Mouse (Mus musculus) embryonic stem cell, embryonic (primary cell): ENCODE measurements around the gene Thap2.

ENCODE experiments used
- CTCF ChIA-PET, 4 experiments: fragments of 300-600 bp in 2 of 4; fragments of 350-600 bp in 2 of 4; sonication (Branson Sonifier 250); formaldehyde crosslinking; loops; one replicate each; lab custom pipeline; 2022; ENCODE audit warnings: inconsistent platforms in 2 of 4; lab: Charles Lee
- POLR2A ChIA-PET, 4 experiments: fragments of 300-600 bp in 2 of 4; fragments of 350-600 bp in 2 of 4; sonication (Branson Sonifier 250); formaldehyde crosslinking; loops; one replicate each; lab custom pipeline; 2022; ENCODE audit warnings: antibody characterized with exemption in 4 of 4, inconsistent platforms in 1 of 4; lab: Charles Lee

Thap2 gene

DNA sequence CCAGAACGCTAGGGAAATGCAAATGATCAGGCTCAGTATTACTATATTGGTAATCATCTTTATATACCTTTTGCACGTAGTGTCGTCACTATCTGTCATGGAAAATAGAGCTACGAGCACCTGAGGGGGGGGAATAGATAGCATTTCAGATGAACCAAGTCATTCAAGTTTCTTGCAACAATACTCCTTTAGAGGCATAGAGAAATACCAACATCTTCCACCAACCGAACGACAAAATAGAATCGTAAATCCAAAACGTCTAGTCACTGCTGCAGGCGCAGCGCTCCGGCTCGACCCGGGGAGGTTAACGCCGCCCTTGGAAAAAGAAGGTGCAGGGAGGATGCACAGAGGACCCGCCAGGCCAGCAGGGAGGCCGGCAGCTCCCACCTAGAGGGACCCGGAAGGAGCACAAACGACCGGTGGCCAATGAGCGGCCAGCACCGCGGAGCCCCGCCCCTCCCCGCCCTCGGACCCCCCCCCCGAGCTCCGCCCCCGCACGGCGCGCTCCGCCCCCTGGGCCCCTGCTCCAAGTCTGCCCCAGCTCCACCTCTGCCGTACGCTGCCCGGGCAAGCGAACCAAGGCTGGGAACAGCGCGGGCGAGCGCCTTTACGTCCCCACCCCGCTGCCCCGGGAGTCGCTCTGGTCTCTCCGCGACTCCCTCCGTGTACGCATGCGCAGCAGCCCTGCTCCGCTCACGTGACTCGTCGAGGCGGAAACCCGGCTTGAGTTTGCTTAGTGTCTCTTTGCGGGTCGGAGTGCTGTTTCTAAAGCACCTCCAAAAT is 22.2 kb downstream of the Thap2 start, which contains the start of gene Tmem19:
Gene Tmem19, minus strand, starts transcription at position 662 of the 783 bp plus-strand sequence.
- ChIA-PET POLR2A (interaction anchor here in 3 of 4 experiments (0.5 to 3.9 kb wide), 55 partner anchors 8 to 1702 kb away, joined by 3 to 84 read pairs (median 4); partner anchors contain the start of genes Rab21 (in 3 of the 3), Thap2 (in 3 of the 3), Zfc3h1 (in 2 of the 3) and Cct2 (in 1 of the 3)), CTCF (interaction anchor here (0.6 to 1.0 kb wide), 7 partner anchors 9 to 1080 kb away, joined by 3 to 4 read pairs (median 3); no protein-coding TSS in a partner anchor)

DNA sequence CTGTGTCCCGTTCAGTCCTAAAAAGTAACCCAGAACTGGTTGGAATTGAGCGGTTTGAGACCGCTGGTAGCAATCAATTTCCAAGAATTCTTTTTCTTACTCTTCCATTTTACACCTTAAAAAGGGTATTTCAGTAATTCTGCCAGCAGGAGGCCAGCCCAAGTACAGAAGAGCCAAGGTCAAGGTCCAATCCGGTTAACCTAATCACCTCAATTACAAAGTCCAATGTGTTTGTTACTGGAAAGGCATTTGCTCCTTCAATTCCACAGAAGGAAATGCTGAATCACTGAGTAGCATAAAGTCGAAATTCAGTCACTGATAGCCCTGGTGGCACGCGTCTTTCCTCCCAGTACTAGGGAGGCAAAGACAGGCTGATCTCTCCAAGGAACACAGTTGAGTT is 25.2 kb downstream of the Thap2 start:
- CTCF ChIA-PET, result no interaction called here

DNA sequence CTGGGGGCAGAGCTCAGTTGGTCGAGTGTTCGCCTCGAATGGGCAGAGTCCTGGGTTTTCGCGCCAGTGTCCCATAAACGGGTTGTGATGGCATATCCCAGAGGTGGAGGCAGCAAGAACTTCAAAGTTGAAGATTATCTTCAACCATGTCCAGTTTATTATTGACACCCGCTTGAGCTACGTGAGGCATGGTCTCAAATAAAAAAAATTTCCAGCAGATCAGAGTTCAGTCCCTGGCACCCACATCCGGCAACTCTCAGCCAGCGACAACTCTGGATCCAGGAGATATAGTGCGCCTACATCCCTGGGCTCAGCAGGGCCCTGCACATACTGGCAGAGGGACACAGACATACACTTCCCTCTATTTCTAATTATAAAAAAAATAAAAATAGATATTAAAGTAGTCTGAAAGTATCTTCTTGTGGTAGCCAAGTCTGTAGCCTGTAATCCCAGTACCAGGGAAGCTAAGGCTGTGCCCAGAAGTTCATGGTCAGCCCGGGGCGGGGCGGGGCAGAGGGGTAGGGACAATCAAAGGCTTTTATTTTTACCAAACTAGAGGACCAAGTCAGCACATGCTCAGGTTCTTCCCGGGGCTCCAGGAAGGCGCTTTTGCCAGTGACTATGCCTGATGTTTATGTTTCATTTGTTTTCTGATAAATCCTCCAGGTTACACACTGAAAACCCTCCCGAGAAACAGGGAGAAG is 25.9 kb downstream of the Thap2 start:
- ChIA-PET POLR2A (no interaction called here), CTCF (no interaction called here)

More for the DNA sequence above, 25.2 kb downstream of the Thap2 start:
- POLR2A ChIA-PET, result no interaction called here

DNA sequence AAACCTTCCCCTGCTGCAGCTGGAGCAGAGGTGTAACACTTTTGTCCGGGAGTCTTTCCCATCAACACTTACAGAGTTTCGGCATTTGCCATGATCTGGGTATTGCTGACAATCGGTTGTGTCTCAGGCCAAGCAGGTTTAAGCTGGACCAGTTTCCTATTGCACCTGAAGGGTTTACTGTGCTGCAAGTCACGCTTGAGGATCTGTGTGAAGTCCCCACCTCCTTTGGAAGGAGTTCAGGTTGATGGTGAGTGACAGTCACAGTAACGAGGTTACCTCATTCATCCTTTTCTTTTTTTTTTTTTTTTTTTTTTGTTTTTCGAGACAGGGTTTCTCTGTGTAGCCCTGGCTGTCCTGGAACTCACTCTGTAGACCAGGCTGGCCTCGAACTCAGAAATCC is 28.1 kb downstream of the Thap2 start:
- CTCF ChIA-PET, result no interaction called here
- POLR2A ChIA-PET, result interaction anchor here in 3 of 4 experiments (0.6 to 3.8 kb wide), 9 partner anchors 9 to 48 kb away, joined by 3 to 22 read pairs (median 4); partner anchors contain the start of genes Thap2 (in 3 of the 3) and Zfc3h1 (in 2 of the 3)

DNA sequence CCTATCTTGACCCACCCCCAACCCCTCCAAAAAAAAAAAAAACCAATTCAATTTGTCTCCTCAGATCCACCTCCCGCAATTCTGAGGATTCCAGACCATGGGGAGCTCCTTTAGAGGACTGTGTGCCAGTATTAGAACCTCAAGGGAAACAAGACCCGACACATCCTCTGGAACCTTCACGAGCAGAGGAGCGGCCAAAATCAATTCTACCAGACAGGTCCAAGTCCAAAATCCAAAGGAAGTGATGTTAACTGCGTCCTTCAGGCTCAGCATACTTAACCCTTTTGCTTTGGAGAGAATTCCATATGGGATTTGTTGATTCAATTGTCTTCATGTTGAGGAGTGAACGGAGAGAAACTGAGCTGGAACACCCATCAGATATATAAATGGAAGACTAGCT is 29.2 kb downstream of the Thap2 start:
- ChIA-PET CTCF (no interaction called here), POLR2A (interaction anchor here in 3 of 4 experiments (0.6 to 3.8 kb wide), 6 partner anchors 15 to 108 kb away, joined by 3 to 22 read pairs (median 8); partner anchors contain the start of genes Thap2 (in 2 of the 3) and Zfc3h1 (in 2 of the 3))

DNA sequence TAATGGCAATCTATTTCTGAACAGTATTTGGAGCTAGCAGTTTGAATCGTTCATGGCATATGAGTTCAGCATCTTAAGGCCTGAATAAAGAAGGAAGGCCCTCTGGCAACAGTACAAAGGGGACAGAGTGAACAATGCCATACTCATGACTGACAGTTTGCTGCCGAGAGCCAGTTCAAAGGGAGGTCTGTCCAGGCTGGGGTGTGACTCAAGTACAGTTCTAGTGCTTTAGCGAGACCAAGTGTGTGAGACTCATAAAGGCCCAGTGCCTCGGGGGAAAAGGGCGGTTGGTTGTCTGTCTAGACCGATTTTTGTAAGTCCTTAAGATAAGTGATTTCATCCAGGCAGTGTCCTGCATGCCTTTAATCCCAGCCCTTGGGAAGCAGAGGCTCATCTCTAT is 29.7 kb downstream of the Thap2 start:
- CTCF ChIA-PET, result no interaction called here
- POLR2A ChIA-PET, result interaction anchor here in 2 of 4 experiments (1.0 to 3.8 kb wide), 5 partner anchors 11 to 30 kb away, joined by 3 to 22 read pairs (median 8); partner anchors contain the start of genes Thap2 (in 2 of the 2) and Zfc3h1 (in 2 of the 2)

DNA sequence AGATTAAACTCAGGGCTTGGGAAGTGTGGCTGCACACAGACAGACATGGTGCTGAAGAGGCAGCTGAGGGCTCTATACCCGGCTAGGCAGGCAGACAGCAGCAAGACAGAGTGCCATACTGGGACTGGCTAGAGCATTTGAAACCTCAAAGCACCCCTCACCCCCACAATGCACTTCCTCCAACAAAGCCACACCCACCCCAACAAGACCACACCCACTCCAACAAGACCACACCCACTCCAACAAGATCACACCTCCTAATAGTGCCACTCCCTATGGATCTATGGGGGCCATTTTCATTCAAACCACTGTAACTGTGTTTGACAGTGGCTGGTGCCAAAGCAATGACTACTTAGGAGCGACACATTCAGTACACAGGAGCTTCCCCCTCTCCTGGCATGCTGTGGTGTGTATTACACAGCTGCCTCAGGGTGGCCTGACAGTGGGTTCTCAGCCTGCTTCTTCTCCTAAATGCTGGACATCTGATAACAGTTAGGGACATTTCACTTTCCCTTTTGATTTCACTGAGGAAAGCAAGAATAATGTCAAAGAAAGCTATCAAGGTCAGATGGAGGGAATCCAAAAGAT is 33.3 kb downstream of the Thap2 start:
- POLR2A ChIA-PET, result interaction anchor here in 3 of 4 experiments (0.5 to 4.1 kb wide), 17 partner anchors 9 to 757 kb away, joined by 3 to 39 read pairs (median 3); partner anchors contain the start of genes Thap2 (in 3 of the 3), Tmem19 (in 3 of the 3) and Zfc3h1 (in 2 of the 3)

DNA sequence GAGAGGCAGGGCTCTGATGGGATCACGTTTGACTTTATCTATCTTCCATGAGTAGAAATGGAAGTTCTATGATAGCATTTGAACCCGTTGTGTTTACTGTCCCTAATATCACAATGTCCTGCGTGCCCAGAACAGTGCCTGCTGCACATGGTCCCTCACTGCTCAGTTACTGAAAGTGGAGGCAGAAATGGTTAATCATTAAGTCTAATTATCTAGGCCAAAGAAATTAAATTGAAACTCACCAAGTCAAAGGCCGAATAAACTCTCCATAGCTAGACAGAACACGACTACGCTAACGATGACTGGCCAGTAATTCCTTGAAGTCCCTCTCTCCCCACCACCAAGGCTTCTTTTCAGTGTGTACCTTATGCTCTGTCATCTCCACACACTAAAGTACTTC is 34.7 kb downstream of the Thap2 start:
- POLR2A ChIA-PET, result interaction anchor here in 3 of 4 experiments (0.7 to 4.1 kb wide), 7 partner anchors 13 to 43 kb away, joined by 3 to 39 read pairs (median 9); partner anchors contain the start of genes Tmem19 (in 3 of the 3), Zfc3h1 (in 2 of the 3) and Thap2 (in 1 of the 3)

More for the DNA sequence above, 33.3 kb downstream of the Thap2 start:
- CTCF ChIA-PET, result interaction anchor here in 2 of 4 experiments (0.5 to 1.4 kb wide), 2 partner anchors 9 to 186 kb away, joined by 3 to 5 read pairs; no protein-coding TSS in a partner anchor

DNA sequence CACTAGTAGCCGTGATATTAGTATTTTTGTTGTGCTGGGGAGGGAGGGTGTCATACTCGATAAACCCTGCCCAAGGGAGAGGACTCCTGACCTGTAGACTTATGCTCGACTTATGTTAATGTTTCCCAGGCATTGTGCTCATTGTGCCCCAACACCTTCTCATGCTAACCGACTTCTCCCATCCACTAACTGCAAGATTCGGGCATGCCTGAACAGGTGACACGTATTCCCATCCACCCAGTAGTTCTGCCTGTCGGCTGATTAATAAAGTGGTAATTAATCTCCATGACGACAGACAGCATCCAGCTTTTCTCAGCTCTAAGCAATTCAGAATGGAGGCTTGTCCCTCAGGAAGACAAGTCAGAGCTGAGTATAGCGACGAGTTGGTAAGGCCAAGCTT is 35.2 kb downstream of the Thap2 start:
- ChIA-PET POLR2A (interaction anchor here in 3 of 4 experiments (0.6 to 4.1 kb wide), 8 partner anchors 13 to 1145 kb away, joined by 3 to 39 read pairs (median 8); partner anchors contain the start of genes Tmem19 (in 3 of the 3), Zfc3h1 (in 2 of the 3) and Thap2 (in 1 of the 3)), CTCF (interaction anchor here in 2 of 4 experiments (0.6 to 0.7 kb wide), 2 partner anchors 25 to 848 kb away, joined by 3 to 9 read pairs; no protein-coding TSS in a partner anchor)

More for the DNA sequence above, 34.7 kb downstream of the Thap2 start:
- CTCF ChIA-PET, result interaction anchor here in 1 of 4 experiments (0.6 kb wide), 1 partner anchor 848 kb away, joined by 3 read pairs; no protein-coding TSS in a partner anchor

DNA sequence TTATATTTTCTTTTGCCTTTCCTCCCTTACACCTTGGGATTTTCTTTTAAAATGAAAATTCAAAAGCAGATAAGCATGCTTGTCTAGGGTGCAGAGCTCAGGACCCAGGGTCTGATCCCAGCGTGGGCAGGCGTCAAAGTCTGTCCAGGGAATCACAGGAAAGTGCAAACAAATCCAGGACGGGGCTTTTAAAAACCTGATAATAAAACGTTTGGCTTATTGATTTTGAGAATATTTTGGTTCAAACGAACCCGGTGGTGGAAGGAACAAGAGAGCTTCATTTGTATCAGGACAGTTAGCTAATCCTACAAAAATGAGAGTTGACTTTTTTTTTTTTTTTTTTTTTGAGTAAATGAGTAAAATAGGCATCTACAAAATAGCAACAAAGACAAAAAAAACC is 36.1 kb downstream of the Thap2 start:
- CTCF ChIA-PET, result interaction anchor here in 2 of 4 experiments (0.6 to 0.7 kb wide), 2 partner anchors 25 to 51 kb away, joined by 5 to 9 read pairs; no protein-coding TSS in a partner anchor
- POLR2A ChIA-PET, result interaction anchor here (0.6 to 4.1 kb wide), 13 partner anchors 12 to 1146 kb away, joined by 3 to 39 read pairs (median 4); partner anchors contain the start of genes Tmem19 (in 3 of the 4), Rab21 (in 1 of the 4), Thap2 (in 1 of the 4) and Zfc3h1 (in 1 of the 4)

DNA sequence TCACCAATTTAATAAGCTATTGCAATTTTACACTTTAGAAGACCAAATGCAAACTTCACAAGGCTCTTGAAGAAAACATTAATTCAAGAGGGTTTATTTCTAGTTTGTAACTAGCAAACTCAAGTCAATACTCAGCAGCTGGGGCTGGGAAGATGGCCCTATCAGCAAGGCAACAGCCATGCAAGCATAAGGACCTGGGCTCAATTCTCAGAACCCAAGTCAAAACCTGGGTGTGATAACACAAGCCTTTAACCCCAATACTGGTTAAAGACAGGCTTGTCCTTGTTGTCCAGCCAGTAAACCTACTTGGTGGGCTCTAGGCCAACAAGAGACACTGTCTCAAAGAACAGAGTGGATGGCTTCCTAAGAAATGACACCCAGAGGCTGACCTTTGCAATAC is 37.8 kb downstream of the Thap2 start:
- ChIA-PET POLR2A (interaction anchor here in 2 of 4 experiments (1.3 to 3.6 kb wide), 3 partner anchors 8 to 16 kb away, joined by 5 to 14 read pairs (median 6); partner anchors contain the start of gene Tmem19 (in 1 of the 2)), CTCF (no interaction called here)

DNA sequence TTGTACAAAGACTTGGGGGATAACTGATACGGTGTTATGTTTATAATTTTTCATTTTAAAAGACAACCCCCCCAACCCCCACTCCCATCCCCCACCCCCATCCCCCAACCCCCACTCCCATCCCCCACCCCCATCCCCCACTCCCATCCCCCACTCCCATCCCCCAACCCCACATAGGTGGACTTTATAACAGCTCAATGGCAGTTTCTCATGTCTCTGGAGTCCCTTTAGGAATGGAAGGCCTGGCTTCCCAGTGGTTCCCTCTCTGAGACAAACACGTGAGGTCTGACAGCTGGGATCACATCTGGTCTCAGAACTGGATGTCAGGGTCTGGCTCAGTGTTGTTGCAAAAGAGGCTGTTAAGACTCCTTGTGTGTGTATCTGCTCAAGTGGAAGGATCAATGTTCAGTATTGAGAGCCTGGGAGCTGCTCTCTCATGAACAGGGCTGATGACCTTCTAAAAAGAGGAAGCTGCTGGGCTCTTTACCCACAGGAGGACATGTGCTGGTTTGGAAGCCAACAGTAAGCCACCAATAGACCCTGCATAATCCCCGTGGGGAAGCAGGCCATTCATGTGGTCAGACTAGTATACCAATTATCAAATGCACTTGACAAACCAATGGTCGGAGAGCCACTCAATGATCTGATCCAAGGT is 41.3 kb downstream of the Thap2 start:
- ChIA-PET CTCF (interaction anchor here in 1 of 4 experiments (0.5 to 1.7 kb wide), 2 partner anchors 20 to 49 kb away, joined by 4 to 5 read pairs; no protein-coding TSS in a partner anchor), POLR2A (interaction anchor here in 3 of 4 experiments (0.6 to 1.7 kb wide), 11 partner anchors 9 to 129 kb away, joined by 3 to 5 read pairs (median 4); partner anchors contain the start of genes Tmem19 (in 3 of the 3), Rab21 (in 1 of the 3), Thap2 (in 1 of the 3) and Zfc3h1 (in 1 of the 3))

DNA sequence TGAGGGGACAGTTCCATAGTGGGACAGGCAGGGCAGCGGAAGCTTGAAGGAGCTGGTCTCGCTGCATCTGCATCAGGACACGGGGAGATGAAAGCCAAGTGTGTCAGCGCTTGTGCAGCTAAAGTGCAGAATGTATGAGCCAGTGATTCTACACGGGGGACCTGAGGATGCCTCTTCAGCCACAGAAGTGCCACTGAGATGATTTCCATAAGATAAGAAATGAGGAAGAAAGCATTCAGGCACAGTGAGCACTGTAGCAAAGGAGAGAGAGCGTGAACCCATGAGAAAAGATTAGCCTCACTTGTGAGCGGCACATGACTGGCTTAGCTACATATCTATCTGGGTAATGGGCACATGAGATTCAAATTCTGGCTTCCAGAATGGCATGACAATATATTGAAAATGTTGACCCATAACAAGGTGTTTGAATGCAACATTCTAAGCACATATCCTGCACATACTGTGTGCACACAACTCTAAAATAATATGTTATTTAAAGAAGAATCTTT is 44.4 kb downstream of the Thap2 start:
- POLR2A ChIA-PET, result interaction anchor here in 3 of 4 experiments (0.7 to 1.5 kb wide), 3 partner anchors 11 to 38 kb away, joined by 3 to 4 read pairs (median 3); partner anchors contain the start of gene Rab21 (in 1 of the 3)
- CTCF ChIA-PET, result no interaction called here

DNA sequence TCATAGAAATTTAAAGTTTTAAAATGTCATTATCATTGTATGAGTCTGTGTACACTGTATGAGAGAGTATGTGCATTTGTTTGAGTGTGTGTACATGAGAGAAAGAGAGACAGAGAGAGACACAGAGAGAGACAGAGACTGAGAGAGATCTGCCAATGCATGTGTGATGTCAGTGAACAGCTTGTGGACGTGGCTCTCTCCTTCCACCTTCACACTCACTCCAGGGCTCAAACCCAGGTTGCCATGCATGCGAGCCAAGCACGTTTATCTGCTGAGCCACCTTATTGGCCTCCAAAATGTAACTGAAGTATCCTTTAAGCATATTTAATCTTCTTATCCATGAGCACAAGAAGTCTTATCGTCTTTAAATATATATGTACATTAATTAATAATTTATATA is 47.3 kb downstream of the Thap2 start:
- ChIA-PET CTCF (no interaction called here), POLR2A (interaction anchor here in 1 of 4 experiments (2.0 kb wide), 1 partner anchor 26 kb away, joined by 6 read pairs; the partner anchor contains the start of gene Tmem19)

DNA sequence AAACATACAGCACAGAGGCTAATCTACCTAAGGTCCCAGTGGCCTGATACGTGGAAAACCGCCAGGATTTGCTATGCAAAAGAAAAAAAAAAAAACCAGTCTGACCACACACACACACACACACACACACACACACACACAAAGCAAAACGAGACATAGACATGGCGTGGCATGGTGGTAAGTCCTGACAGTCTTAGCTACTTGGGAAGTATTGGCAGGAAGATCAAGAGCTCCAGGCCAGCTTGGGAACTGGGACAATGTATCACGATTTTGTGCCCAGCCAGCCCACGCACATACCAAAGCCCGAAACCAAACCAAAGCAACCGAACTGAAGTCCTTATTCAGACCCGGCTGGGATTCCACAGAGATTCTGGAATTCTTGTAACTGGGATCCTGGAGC is 50.7 kb downstream of the Thap2 start:
- CTCF ChIA-PET, result interaction anchor here in 3 of 4 experiments (0.7 to 1.2 kb wide), 3 partner anchors 10 to 1401 kb away, joined by 3 to 5 read pairs (median 3); no protein-coding TSS in a partner anchor

DNA sequence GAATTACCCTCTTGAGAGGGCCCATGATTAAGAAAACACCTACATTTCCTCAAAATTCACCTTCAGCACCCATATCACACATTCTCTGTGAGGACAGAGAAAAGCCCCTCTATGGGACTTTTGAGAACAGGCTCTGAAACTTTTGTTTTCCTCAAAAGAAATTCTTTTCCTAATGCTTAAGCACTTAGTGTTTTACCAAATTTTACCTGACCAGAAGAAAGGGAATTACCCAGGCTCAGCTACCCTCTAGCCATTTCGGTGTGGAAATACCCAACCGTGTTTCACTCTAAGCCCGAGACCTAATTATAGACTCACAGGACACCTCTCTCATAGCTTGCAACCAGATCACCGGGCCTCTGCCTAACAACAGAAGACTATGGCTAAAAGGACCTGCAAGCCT is 51.2 kb downstream of the Thap2 start:
- CTCF ChIA-PET, result interaction anchor here in 2 of 4 experiments (0.5 to 1.2 kb wide), 2 partner anchors 10 to 157 kb away, joined by 3 read pairs; no protein-coding TSS in a partner anchor
- POLR2A ChIA-PET, result interaction anchor here in 2 of 4 experiments (0.5 to 1.2 kb wide), 3 partner anchors 12 to 21 kb away, joined by 3 read pairs; no protein-coding TSS in a partner anchor

More for the DNA sequence above, 50.7 kb downstream of the Thap2 start:
- POLR2A ChIA-PET, result interaction anchor here in 2 of 4 experiments (0.7 to 1.2 kb wide), 3 partner anchors 9 to 22 kb away, joined by 3 to 4 read pairs (median 3); no protein-coding TSS in a partner anchor
